Mouse (Mus musculus) liver, adult (tissue): ENCODE data around the gene Pigv.

Source experiments
- GATA4 ChIP-seq: IDR thresholded peaks from 2 replicates; pipeline ENCODE4 v1.6.1; 2014; ENCODE audit warnings: mild to moderate bottlenecking, low read length; ENCODE audit not compliant: insufficient replicate concordance

Gene Pigv

GRCm38 (mm10) chr4:133671881-133672844, at the start of gene Pigv:
Gene Pigv (minus strand): TSS chr4:133672647.
- TF ChIP-seq GATA4 = no peak

DNA sequence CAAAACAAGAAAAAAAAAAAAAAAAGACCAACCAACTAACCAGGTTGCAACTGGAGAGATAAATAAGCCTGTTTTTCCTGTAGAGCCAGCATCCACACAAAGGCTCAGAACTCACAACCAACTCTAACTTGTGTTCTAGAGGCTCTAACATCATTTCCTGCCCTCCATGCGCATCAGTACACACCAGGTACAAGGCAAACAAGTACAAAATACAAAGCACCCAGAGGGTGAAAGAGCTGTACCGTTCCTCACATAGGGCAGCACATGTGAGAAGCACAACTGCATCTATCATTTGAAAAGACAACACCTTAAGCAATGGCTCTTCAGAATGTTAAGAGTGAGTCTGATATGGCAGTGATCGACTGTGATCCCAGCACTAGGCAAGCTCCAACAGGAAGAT, 47.3 kb upstream of the Pigv start:
- TF ChIP-seq GATA4 = no peak

GRCm38 (mm10) chr4:133712755-133713154, 40.3 kb upstream of the Pigv start:
- TF ChIP-seq GATA4 = no peak

DNA sequence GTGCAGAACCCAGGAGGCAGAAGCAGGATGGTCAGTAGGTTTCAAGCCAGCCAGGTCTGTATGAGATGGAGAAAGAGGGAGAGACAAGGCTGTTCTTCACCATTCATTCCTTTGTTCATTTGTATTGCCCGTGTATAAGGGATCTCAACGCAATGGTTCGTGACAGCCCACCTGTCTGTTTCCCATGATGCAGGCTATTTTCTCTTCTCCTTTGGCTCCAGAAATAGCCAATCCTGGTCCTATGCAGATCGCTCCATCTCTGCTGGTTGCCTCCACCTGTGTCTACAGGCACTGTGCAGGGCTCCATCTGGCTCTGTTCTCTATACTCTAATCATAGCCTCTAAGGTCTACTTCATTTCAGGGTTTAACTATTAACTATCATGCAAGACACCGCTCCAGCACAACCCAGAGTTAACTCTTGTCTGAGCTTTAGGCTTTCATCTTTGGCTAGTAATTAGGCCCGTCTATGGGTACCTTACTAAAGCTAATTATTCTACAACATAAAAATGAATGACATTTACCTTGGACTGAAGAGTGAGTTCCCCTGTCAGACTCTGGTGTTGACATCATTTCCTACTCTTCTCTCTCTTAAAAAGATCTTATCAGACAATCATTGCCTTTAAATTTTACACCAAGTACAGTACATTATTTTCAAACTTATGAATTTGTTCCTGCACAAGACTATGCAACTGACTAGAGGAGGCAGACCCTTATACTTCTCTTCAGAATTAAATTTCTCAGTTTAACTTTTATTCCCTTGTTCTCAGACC, 39.0 kb upstream of the Pigv start:
- no peak for TF ChIP-seq GATA4

DNA sequence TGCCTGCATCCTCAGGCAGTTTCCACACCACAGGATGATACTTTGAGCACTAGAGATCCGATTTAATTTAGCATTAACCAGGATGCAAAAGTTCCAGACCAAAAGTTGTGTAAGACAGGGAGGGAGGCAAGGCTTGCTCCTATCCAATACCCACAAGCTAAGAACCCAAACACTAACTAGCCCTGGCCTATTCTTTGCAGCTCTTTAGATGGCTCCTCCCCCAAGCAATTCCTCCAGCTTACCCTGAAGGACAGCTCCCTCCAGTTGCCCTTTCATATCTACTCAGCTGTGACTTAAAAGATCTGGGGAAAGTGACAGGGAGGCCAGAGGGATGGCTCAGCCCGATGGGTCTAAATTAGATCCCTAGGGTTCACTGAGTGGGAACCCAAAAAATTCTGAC, 36.9 kb upstream of the Pigv start:
- TF ChIP-seq GATA4 = no peak

- TF ChIP-seq GATA4 = no peak
Measured at GRCm38 (mm10) chr4:133707464-133707863, 35.0 kb upstream of the Pigv start.

GRCm38 (mm10) chr4:133706956-133707355, 34.5 kb upstream of the Pigv start:
- TF ChIP-seq GATA4 = peak; percentile 30; the same call in 1 of the 2 replicates

- TF ChIP-seq GATA4 = no peak
Measured at GRCm38 (mm10) chr4:133705062-133705461, 32.6 kb upstream of the Pigv start.

GRCm38 (mm10) chr4:133700905-133701368, 28.5 kb upstream of the Pigv start:
- peak; percentile 37; the same call in 1 of the 2 replicates for TF ChIP-seq GATA4

DNA sequence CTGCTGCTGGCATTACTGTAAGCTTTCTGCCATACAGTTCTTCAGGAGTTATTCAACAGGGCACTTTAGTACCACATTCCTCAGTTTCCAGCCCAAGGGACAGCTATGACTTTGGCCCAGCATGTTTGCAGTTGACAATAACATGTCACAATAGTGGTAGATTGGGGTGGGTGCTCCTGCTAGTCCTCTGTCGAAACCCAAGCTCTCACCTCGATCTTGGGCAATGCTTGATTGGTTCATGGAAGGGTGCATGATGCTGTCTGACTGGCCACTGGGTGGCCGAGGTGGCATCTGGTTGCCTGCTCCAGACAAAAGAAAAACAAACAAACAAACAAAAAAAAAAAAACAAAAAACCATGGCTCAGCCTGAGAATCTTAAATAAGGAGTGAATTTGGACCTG, 22.9 kb upstream of the Pigv start:
- no peak for TF ChIP-seq GATA4

- no peak for TF ChIP-seq GATA4
Measured at GRCm38 (mm10) chr4:133690252-133690651, 17.8 kb upstream of the Pigv start.

DNA sequence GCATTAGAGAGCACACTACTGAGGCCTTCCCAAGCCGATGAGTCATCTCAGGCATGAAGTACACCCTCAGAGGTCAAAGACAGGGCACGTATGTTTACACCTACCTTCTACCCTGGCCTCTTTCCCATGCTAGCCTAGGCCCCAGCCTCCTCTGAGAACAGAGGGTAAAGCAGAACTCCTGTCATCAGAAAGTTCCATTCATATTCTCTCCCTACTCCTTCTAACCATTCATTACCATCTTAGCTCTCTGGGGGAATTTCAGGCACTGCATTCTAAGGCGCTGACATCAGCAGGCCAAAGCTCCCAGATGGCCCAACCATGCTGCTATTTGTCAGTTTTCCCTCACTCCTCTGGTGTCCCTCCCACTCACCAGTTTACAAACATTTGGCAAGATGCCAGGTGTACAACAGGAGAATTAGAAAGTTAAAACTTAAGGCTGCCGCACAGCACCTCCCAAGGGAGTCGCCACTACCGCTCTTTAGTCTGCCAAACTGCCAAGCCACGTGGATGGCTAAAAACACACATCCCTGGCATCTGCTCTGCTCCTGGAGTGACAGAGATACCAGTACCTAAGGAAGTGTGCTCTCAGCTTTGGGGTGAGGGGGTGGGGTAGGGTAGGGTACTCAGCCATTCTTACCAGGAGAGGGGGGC, 16.1 kb upstream of the Pigv start:
- no peak for TF ChIP-seq GATA4

DNA sequence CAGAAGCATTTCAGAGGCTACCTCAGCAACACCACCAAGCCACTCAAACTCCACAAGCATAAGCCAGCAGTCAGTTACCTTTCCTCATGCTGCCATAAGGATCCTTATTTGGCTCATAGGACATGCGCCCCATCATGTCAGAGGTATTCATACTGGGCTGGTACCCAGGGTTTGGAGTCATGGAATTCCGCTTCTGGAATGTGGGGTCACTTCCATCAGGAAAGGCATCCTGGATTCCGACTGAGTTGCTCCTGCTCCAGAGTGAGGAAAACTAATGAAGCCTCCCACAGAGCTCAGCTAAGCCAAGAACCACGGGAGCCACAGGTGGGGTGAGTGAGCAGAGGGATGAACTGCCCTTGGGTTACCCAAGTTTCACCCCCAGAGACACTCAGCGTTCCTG, 14.7 kb upstream of the Pigv start:
- TF ChIP-seq GATA4 = no peak

GRCm38 (mm10) chr4:133686512-133686911, 14.1 kb upstream of the Pigv start:
- no peak for TF ChIP-seq GATA4

GRCm38 (mm10) chr4:133680206-133680786, 7.8 kb upstream of the Pigv start:
- TF ChIP-seq GATA4 = no peak

GRCm38 (mm10) chr4:133679629-133680028, 7.2 kb upstream of the Pigv start:
- TF ChIP-seq GATA4 = no peak

- TF ChIP-seq GATA4 = no peak
Measured at GRCm38 (mm10) chr4:133677266-133677665, 4.8 kb upstream of the Pigv start.
